Mouse (Mus musculus) G1E (cell line): Measurements from ENCODE around the gene Ppcs. TPM values are rescaled to one million over a fixed set of nuclear protein-coding genes. Genes with fewer than 3 reads are reported as not detected.
A peak's percentile ranks its signal among the peaks of the same experiment; 100 is the strongest.

Experiments used
- ATAC-seq: 2 replicates; pipeline ENCODE4 v1.8.0; 2016; ENCODE audit warnings: mild to moderate bottlenecking; ENCODE audit not compliant: insufficient number of reproducible peaks, poor library complexity, low FRiP score, severe bottlenecking; ENCODE audit errors: extremely low read depth
- DNase-seq: peaks from one replicate; pipeline ENCODE4 v3.0.0; 2012; ENCODE audit warnings: low spot score
- H3K27me3 ChIP-seq: 2 replicates; pipeline ENCODE4 v1.6.1; 2012; ENCODE audit warnings: mild to moderate bottlenecking, low read length, inconsistent platforms; ENCODE audit not compliant: insufficient read depth
- H3K36me3 ChIP-seq: replicated peaks from 2 replicates; pipeline ENCODE3; 2012; ENCODE audit warnings: mild to moderate bottlenecking, inconsistent platforms
- H3K4me1 ChIP-seq: 2 replicates; pipeline ENCODE4 v1.6.1; 2012; ENCODE audit warnings: low read depth, low read length, inconsistent platforms, mixed read lengths; ENCODE audit not compliant: insufficient read depth
- H3K4me3 ChIP-seq: 2 replicates; pipeline ENCODE4 v1.5.1; 2012; ENCODE audit warnings: low read depth, mild to moderate bottlenecking, inconsistent platforms, low read length, moderate library complexity, mixed read lengths
- H3K9me3 ChIP-seq: replicated peaks from 2 replicates; pipeline ENCODE4 v1.6.1; 2012; ENCODE audit warnings: inconsistent platforms
- CTCF ChIP-seq: IDR thresholded peaks from 2 replicates; pipeline ENCODE4 v1.5.1; 2012; ENCODE audit warnings: low read depth, low read length, inconsistent platforms, mixed read lengths
- GATA1 ChIP-seq: IDR thresholded peaks from 2 replicates; pipeline ENCODE4 v1.6.1; 2012; ENCODE audit warnings: borderline replicate concordance, low read length, inconsistent platforms, mixed read lengths
- GATA2 ChIP-seq: IDR thresholded peaks from 2 replicates; pipeline ENCODE4 v1.6.1; 2012; ENCODE audit warnings: low read depth, low read length, inconsistent platforms, borderline replicate concordance
- POLR2AphosphoS5 ChIP-seq: IDR thresholded peaks from 2 replicates; pipeline ENCODE4 v1.6.1; 2012; ENCODE audit warnings: low read depth, low read length, inconsistent platforms; ENCODE audit not compliant: insufficient replicate concordance
- TAL1 ChIP-seq: conservative IDR thresholded peaks from 2 replicates; pipeline ENCODE4 v1.6.1; 2012; ENCODE audit warnings: low read depth, low read length, inconsistent platforms, mixed read lengths
- polyA plus RNA-seq: library from polyadenylated mRNA; stranded (reverse); fragments of >175 nt; gene quantifications from 2 replicates; pipeline ENCODE4 v1.2.3, GENCODE M21; 2012
- total RNA-seq, 2 experiments: library from RNA; stranded (forward) in 1 of 2; stranded (reverse) in 1 of 2; fragments of 200-1000 nt in 1 of 2; fragments of >200 nt in 1 of 2; fragmentation: Nextera tagmentation in 1 of 2; gene quantifications; 2 replicates each; pipeline ENCODE4 v1.2.3; 2014 to 2017

Ppcs gene
- total and polyA plus RNA-seq, 3 experiments: 12.2 to 29.0 (median 12.6) TPM

- H3K4me1 ChIP-seq: peaks cover 7% of the 10 kb centered on the region; the same call in 1 of the 2 replicates
- ATAC-seq (no peak), DNase-seq (no peak)
- no peaks in the 10 kb centered on the region for H3K36me3 ChIP-seq
- peaks cover 23% of the 10 kb centered on the region for H3K27me3 ChIP-seq
- no peak overlapping the region for H3K4me3 ChIP-seq
- H3K9me3 ChIP-seq: no peaks in the 10 kb centered on the region
- no peak for TF ChIP-seq TAL1
- TF ChIP-seq GATA2: no peak
- TF ChIP-seq POLR2AphosphoS5: no peak
- no peak for TF ChIP-seq CTCF
- TF ChIP-seq GATA1: no peak
These were observed 25.0 kb upstream of the Ppcs start for GRCm38 (mm10) chr4:119447261-119447660.

- TF ChIP-seq POLR2AphosphoS5 (no peak), TAL1 (no peak), CTCF (no peak), GATA2 (no peak), GATA1 (no peak)
- H3K9me3 ChIP-seq: no peaks in the 10 kb centered on the region
- H3K4me1 ChIP-seq: peaks cover 7% of the 10 kb centered on the region; the same call in 1 of the 2 replicates
- ATAC-seq (no peak), DNase-seq (no peak)
- H3K27me3 ChIP-seq: peaks cover 13% of the 10 kb centered on the region
- no peak overlapping the region for H3K4me3 ChIP-seq
- no peaks in the 10 kb centered on the region for H3K36me3 ChIP-seq
These were observed 20.3 kb upstream of the Ppcs start for GRCm38 (mm10) chr4:119442539-119442938.

GRCm38 (mm10) chr4:119441836-119442235, 19.6 kb upstream of the Ppcs start:
- no peak for DNase-seq

GRCm38 (mm10) chr4:119437936-119438335, 15.7 kb upstream of the Ppcs start:
- H3K27me3 ChIP-seq: peaks cover 23% of the 10 kb centered on the region
- DNase-seq (no peak), ATAC-seq (no peak)
- no peaks in the 10 kb centered on the region for H3K36me3 ChIP-seq
- no peaks in the 10 kb centered on the region for H3K9me3 ChIP-seq
- TF ChIP-seq GATA2 (no peak), TAL1 (no peak), POLR2AphosphoS5 (no peak), CTCF (no peak)
- H3K4me3 ChIP-seq: no peak overlapping the region
- peaks cover 4% of the 10 kb centered on the region; the same call in 1 of the 2 replicates for H3K4me1 ChIP-seq

More at GRCm38 (mm10) chr4:119441836-119442235, 19.6 kb upstream of the Ppcs start:
- Histone ChIP-seq H3K27me3 (peaks cover 17% of the 10 kb centered on the region), H3K4me3 (no peak overlapping the region), H3K4me1 (peaks cover 7% of the 10 kb centered on the region; the same call in 1 of the 2 replicates), H3K36me3 (no peaks in the 10 kb centered on the region), H3K9me3 (no peaks in the 10 kb centered on the region)
- no peak for ATAC-seq
- TF ChIP-seq POLR2AphosphoS5: no peak
- no peak for TF ChIP-seq TAL1
- no peak for TF ChIP-seq GATA2
- no peak for TF ChIP-seq CTCF
- TF ChIP-seq GATA1: no peak

GRCm38 (mm10) chr4:119430678-119431077, 8.5 kb upstream of the Ppcs start:
- Histone ChIP-seq H3K27me3 (peaks cover 17% of the 10 kb centered on the region), H3K36me3 (no peaks in the 10 kb centered on the region), H3K4me1 (peaks cover 3% of the 10 kb centered on the region), H3K4me3 (no peak overlapping the region), H3K9me3 (no peaks in the 10 kb centered on the region)
- TF ChIP-seq POLR2AphosphoS5 (no peak), CTCF (peak; percentile 25; the same call in 1 of the 2 replicates)
- ATAC-seq (no peak), DNase-seq (no peak)

GRCm38 (mm10) chr4:119427680-119428079, 5.5 kb upstream of the Ppcs start:
- no peak for TF ChIP-seq TAL1
- TF ChIP-seq POLR2AphosphoS5: no peak
- no peak for TF ChIP-seq GATA1
- TF ChIP-seq CTCF: no peak
- no peak for TF ChIP-seq GATA2
- peaks cover 2% of the 10 kb centered on the region for H3K36me3 ChIP-seq
- ATAC-seq (no peak), DNase-seq (no peak)
- H3K4me1 ChIP-seq: peaks cover 32% of the 10 kb centered on the region
- H3K9me3 ChIP-seq: no peaks in the 10 kb centered on the region
- H3K27me3 ChIP-seq: peaks cover 11% of the 10 kb centered on the region; the same call in 1 of the 2 replicates
- no peak overlapping the region for H3K4me3 ChIP-seq

GRCm38 (mm10) chr4:119425601-119426000, 3.4 kb upstream of the Ppcs start:
- ATAC-seq: no peak
- Histone ChIP-seq H3K27me3 (peaks cover 4% of the 10 kb centered on the region; the same call in 1 of the 2 replicates), H3K4me3 (no peak overlapping the region), H3K36me3 (peaks cover 6% of the 10 kb centered on the region), H3K9me3 (no peaks in the 10 kb centered on the region), H3K4me1 (peaks cover 40% of the 10 kb centered on the region)
- DNase-seq: no peak
- no peak for TF ChIP-seq GATA1
- no peak for TF ChIP-seq GATA2
- no peak for TF ChIP-seq TAL1
- TF ChIP-seq CTCF: no peak
- TF ChIP-seq POLR2AphosphoS5: no peak
